Mouse (Mus musculus) embryo, embryonic 10 days (tissue): ENCODE results near the gene Chid1.

Experiments used
- DNase-seq: peaks from one replicate; pipeline ENCODE4 v3.0.0-alpha.2; 2015; ENCODE audit warnings: low spot score

Chid1 gene

DNA sequence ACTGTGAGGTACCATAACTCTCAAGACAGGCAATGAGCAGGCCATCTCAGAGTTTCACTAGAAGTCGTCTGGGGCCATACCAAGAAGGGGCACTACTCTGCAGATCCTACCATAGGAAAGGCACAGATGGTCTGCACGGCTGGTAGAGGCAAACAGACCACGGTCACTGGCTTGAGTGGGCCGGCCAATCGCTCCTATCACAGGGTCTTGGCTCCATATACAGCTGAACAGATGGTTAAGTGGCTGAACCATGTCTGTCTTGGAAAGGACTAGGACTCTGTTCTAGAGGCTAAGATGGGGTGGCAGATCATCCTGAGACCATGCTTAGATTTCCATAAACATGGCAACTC, 37.1 kb downstream of the Chid1 start:
- DNase-seq, result no peak

DNA sequence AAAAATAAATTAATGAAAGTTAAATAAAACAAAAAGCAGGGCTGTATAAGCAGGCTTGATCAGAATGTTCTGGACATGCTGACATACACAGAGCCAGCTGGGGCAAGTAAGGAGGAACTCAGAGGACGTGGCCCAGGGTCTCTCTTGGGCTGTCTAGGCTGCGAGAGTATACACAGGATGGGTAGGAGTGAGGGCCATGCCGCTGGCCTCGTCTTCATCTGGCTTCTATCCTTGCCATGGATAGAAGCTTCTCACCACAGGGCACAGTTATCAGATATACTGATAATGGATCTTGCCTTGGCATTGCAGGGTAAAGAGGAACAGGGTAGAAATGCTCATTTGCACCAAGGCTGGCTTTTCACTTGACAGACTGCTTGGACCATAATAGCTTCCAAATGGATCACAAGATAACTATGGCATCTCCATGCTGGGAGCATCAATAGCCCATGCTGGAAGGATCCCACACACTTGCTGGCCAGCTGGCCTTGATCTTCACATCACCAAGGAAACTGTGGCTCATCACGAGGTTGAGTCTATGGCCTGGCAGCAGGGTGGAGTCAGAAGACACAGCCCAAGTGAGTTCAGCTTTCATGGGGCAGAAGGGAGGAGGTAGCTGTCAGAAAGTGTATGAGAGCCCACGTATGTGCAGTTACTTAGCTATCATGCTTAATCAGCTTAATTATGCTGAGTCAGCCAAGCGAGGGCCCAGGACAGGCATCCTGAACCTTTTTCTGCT, 37.7 kb downstream of the Chid1 start:
- no peak for DNase-seq

- DNase-seq, result no peak
Measured at GRCm38 (mm10) chr7:141497600-141497999, 42.1 kb downstream of the Chid1 start.

DNA sequence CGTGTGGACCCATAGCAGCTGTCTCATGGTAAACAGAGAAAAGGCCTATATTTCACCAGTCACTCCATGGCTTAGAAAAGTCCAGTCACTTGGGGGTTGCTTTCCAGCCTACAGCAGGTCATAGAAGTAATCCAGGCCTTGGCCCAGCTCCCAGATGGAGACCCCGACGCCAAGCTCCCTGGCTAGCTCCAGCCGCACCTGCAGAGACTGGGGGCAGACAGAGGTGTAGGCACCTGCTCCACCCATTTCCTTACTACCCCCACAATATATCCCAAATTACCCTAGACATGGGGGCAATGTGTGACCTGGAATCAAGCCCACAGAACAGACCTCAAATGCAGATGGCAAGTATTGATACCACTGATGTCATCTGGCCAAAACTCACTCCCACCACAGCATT, 43.7 kb downstream of the Chid1 start:
- DNase-seq, result no peak

GRCm38 (mm10) chr7:141495379-141495778, 44.3 kb downstream of the Chid1 start:
- DNase-seq, result no peak

DNA sequence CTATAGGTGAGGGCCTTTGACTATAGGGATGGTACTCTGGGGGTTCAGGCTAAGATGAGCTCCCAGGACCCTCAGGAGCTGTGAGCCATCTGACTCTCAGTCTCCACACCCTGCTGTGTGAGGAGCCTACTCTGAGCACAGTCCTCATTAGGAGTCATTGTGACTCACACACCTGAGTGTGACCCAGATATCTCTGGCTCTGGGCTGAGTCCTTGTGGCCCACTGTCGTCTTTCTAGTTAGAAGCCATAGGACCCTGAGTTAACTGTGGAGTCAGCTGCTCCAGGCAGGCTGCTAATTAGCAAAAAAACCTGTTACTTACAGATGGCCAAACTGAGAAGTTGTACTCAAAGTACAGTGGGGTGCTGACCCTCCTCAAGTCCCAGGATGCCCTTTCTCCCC, 45.9 kb downstream of the Chid1 start:
- no peak for DNase-seq

DNA sequence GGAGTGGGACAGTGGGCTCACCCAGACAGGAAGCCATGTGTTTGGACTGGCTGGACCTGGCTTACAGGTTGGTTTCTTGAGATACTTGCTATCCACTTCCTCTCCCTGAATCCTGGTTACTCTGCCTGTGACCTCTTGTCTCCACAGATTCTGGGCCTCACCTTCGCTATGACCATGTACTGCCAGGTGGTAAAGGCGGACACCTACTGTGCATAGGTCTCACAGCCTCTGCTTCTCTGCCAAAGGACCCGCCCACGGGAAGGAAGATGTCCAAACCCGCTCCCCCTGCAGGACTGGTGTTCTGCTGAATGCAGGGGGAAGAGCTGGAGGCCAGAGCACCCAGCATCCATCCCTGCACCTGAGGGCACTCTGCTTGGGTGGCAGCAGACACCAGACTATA, 46.9 kb downstream of the Chid1 start:
- no peak for DNase-seq

- no peak for DNase-seq
Measured at GRCm38 (mm10) chr7:141491151-141491550, 48.5 kb downstream of the Chid1 start.

DNA sequence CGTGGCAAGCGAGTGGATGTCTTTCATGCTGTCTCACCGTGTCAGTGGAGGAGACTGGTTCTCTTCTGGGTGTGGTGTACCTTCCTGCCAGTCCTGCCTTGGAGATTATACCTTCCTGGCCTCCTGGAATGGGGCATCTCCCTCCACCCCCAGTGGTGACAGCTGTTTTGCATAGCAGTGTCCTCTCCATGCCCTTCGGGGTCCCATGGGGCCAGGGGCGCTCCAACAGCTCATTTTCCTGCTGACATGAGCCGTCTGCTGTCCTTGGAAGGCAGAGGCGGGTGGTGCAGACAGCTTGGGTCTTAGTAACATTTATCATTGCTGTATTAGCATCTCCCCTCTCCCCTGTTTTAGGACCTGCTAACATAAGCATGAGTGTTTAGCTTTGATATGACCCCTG, 52.5 kb downstream of the Chid1 start:
- no peak for DNase-seq

- no peak for DNase-seq
Measured at GRCm38 (mm10) chr7:141486239-141486638, 53.4 kb downstream of the Chid1 start.

DNA sequence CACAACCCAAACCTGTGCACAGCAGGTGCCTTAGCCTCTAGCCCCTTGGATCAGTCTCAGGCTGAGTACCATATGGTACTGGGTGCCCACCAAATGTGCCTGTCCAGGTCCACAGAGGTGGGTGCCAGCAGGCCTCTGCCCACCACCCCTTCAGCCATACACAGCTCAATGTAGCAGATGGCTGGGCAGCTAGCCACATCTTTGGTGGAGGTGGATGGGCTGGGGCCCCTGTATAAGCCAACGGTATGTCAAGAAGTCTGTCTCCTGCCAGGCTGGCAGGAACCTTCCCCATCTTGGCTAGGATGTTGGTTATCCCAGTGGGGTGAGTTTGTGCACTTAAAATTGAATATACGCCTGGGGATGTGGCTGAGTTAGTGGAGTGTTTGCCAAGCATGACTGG, 54.1 kb downstream of the Chid1 start:
- no peak for DNase-seq

GRCm38 (mm10) chr7:141485186-141485585, 54.5 kb downstream of the Chid1 start:
- DNase-seq, result no peak

DNA sequence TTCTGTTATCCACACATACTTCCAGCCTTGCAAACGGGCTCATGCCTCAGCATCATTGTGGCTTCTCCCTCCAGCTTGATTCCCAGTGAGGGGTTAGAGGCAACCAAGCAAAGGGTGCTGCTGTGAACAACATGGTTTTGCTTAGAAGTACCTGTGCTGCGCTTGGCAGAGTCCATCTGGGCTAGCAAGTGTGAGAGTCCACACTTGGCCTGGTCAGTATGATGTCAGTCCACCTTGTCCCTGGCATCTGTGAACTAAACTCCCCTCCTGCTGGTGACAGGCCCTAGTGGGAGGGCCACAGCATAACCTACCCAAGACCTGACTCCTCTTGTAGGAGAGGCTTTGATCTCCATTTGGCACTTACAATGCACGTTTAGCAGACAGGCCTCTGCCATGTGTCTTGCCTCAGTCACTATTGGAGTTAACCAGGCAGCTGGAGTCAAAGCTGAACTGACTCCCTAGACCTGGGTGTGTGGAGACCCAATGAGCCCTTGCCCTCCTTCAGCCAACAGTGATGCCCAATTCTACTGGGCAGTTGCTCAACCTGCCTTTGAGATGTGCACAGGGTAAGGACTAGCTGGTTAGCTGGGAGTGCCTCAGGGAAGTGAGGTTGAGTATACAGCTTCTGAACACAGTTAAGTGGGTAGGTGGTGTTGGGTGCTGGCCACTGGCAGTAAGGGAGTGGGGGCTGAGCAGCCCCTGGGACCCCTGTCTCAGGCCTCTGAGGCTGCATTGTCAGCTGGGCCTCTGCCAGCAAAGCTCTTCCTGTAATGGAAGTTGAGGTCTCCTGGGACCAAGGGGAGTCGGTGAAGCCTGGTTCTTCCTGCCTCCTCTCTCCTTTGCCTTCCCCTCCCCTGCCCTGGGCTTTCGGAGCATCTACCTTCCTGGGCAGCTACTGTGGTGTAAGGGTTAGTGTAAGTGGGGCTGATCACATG, 55.2 kb downstream of the Chid1 start:
- no peak for DNase-seq

DNA sequence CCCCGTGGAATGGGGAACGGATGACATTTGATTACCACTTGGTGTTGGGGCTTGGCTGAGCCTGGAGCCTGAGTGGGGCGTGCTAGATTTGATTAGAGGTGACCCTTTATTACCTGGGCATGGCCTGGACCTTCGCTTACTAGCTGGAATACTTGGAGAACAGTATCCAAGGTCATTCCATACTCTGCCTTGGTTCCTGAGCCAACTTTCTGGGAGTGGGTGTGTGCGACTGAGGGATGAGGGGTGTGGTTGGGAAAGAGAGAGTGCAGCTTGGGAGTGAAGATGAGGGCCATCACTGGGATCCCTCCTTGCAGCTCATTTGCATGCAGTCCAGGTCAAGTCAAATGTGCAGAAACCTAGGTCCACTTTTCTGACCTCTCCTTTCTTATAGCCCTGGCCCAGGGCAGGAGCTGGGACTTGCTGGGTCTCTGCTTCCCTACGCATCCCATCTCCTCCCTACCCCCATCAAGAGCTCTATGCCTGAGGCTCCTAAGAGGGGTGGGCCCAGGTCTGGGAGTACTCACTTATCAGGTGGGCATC, 56.5 kb downstream of the Chid1 start:
- no peak for DNase-seq

DNA sequence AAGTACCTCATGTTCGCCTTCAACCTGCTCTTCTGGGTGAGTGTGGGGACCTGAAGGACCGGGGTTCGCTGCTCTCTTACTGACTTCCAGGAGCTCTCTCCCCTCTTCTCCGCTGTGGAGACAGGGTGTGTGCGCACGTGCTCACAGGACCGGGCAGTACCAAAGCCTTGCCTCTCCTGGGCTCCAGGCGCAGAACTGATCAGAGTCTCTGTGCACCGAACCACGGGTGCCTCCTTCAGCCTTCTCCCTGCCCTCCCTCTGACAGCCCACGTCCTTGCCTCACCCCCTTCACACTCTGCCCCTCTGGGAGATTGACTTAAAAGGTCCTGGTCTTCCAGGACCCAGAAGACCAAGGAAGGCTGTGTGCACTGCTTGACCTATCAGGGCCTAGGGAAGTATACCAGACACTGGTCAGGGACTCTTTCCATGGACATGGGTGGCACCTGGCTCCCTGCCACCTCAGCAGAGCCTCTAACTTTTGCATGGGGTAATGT, 57.1 kb downstream of the Chid1 start:
- no peak for DNase-seq

DNA sequence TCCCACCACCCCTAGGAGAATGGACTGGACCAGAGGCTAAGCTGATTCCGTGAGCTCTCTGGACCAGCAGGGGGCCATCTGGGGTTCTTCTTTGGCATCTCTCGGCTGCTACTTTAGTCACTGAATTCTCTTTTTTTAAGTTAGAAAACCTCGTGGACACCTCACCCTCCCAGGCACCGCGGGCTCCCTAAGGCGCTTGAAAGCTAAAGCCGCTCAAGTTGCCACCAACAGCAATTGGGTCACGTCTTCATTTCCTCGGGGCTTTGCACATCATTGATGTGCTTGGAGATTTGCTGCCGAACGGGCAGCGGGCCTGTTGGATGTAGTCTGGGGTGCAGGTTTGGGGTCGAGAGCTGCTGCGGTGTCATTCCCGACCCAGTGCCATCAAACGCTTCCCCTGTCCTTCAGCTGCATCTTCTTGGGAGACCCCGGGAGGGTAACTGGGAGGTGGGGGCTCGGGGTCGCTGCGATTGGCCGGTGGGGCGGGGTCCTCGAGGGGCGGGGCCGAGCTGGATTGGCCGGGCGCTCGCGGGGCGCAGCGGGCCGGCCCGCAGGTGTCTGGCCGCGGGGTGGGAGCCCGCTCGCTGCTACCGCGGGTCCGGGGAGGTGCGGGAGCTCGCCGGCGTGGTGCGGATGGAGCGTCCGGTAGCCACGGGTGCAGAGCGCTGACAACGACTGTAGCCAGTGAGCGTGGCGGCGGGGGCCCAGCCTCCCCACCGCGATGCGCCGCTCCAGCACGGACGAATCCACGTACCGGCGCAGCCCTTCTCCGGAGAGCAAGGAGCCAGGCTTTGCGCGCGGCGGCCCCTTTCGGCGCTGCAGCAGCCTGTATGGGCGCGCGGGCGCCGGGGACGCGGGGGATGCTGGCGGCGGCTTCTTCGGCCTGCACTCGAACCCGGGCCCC, 57.9 kb downstream of the Chid1 start:
- peak; percentile 59 for DNase-seq

- DNase-seq, result peak; percentile 88
Measured at GRCm38 (mm10) chr7:141480842-141481497, 58.7 kb downstream of the Chid1 start.

GRCm38 (mm10) chr7:141478270-141478748, 61.3 kb downstream of the Chid1 start:
- no peak for DNase-seq

GRCm38 (mm10) chr7:141477578-141478269, 61.9 kb downstream of the Chid1 start:
- DNase-seq, result no peak

- no peak for DNase-seq
Measured at GRCm38 (mm10) chr7:141476981-141477370, 62.7 kb downstream of the Chid1 start.
